Mouse (Mus musculus): Measurements from ENCODE around the gene Asxl1.

GRCm38 (mm10) chr2:153310228-153310627 is 35.4 kb upstream of the Asxl1 start:
- TF ChIP-seq CTCF (IDR thresholded peaks at IDR 0.05; ENCODE audit: control insufficient read depth, insufficient read depth, low read length) (no peak), POLR2A (IDR thresholded peaks at IDR 0.05; ENCODE audit: borderline replicate concordance, control insufficient read depth, low read depth, low read length) (no peak)
